Mouse (Mus musculus) lung, embryonic 14.5 days (tissue): ENCODE results near the gene Dna2. TPM values are rescaled to one million over a fixed set of nuclear protein-coding genes. Genes with fewer than 3 reads are reported as not detected.
"Not testable (repeated sequence)": the region's sequence is repeated elsewhere in the genome, so short reads cannot be mapped to it uniquely, and the experiment has no call there.

Source experiments
- ATAC-seq: fragments of 200-750 bp; cut with Nextera tagmentation; 2 replicates; pipeline ENCODE4 v1.8.0; 2017; ENCODE audit warnings: mild to moderate bottlenecking, moderate TSS enrichment, moderate library complexity; ENCODE audit not compliant: insufficient read depth
- DNase-seq: peaks from one replicate; pipeline ENCODE4 v3.0.0-alpha.2; 2015
- H3K27ac ChIP-seq: fragments of 300-500 bp; sonication (generic); 2 replicates; pipeline ENCODE4 v1.5.1; 2014; ENCODE audit warnings: low read depth, mild to moderate bottlenecking, moderate library complexity
- H3K27me3 ChIP-seq: fragments of 300-500 bp; sonication (generic); 2 replicates; pipeline ENCODE4 v1.6.1; 2014; ENCODE audit warnings: low read length, control low read depth; ENCODE audit not compliant: insufficient read depth
- H3K36me3 ChIP-seq: fragments of 300-500 bp; sonication (generic); 2 replicates; pipeline ENCODE4 v1.6.1; 2014; ENCODE audit warnings: control low read depth; ENCODE audit not compliant: insufficient read depth
- H3K4me1 ChIP-seq: fragments of 300-500 bp; sonication (generic); 2 replicates; pipeline ENCODE4 v1.6.1; 2014; ENCODE audit warnings: antibody characterized with exemption, control low read depth; ENCODE audit not compliant: insufficient read depth
- H3K4me2 ChIP-seq: fragments of 300-500 bp; sonication (generic); 2 replicates; pipeline ENCODE4 v1.6.1; 2014; ENCODE audit warnings: mild to moderate bottlenecking
- H3K4me3 ChIP-seq: fragments of 300-500 bp; sonication (generic); 2 replicates; pipeline ENCODE4 v1.5.1; 2014; ENCODE audit warnings: low read depth, low read length
- H3K9ac ChIP-seq: fragments of 300-500 bp; sonication (generic); 2 replicates; pipeline ENCODE4 v1.6.1; 2014
- H3K9me3 ChIP-seq: fragments of 300-500 bp; sonication (generic); 2 replicates; pipeline ENCODE4 v1.6.1; 2016; ENCODE audit warnings: low read depth, low read length, control low read depth
- CTCF ChIP-seq: IDR thresholded peaks from 2 replicates; pipeline ENCODE4 v1.5.1; 2016; ENCODE audit warnings: antibody characterized with exemption, low read depth
- WGBS: fragments of 180-500 bp; shearing (Covaris S2); extraction: QIAGEN DNeasy Blood & Tissue Kit; methylation state at CpG from one replicate; pipeline ENCODE4 v1.1.7; 2014; 5-methylcytosine and 5-hydroxymethylcytosine counted together
- polyA plus RNA-seq: library from polyadenylated mRNA; unstranded; fragments of >200 nt; fragmentation: Nextera tagmentation; extraction: Ambion mirVana; gene quantifications from 2 replicates; pipeline ENCODE4 v1.2.1, GENCODE M21; 2014

Gene Dna2
- 20.3 and 21.6 TPM in 2 replicates for polyA plus RNA-seq

GRCm38 (mm10) chr10:62946738-62947471, at the start of gene Dna2:
Gene Dna2 (plus strand): TSS chr10:62947026.
- Histone ChIP-seq H3K27ac (peak within 1 kb of the TSS; percentile 83), H3K4me3 (peak within 1 kb of the TSS; percentile 68), H3K4me2 (peak within 1 kb of the TSS; percentile 79), H3K9me3 (no peaks in the 10 kb centered on the region), H3K36me3 (peaks cover 48% of the 10 kb centered on the region), H3K9ac (peak within 1 kb of the TSS; percentile 75), H3K27me3 (no peaks in the 10 kb centered on the region), H3K4me1 (no peaks in the 10 kb centered on the region)
- TF ChIP-seq CTCF: peak; percentile 44
- DNase-seq (peak; percentile 95), ATAC-seq (peak; percentile 91)
- WGBS: under 1% methylated on average over 68 of the region's 68 CpGs

- no peak overlapping the region for H3K27ac ChIP-seq
- TF ChIP-seq CTCF: no peak
- no peak overlapping the region for H3K9ac ChIP-seq
- 85% methylated on average over 3 of the region's 3 CpGs for WGBS
- no peaks in the 10 kb centered on the region for H3K9me3 ChIP-seq
- H3K4me1 ChIP-seq: no peaks in the 10 kb centered on the region
- DNase-seq (no peak), ATAC-seq (no peak)
- no peak overlapping the region for H3K4me3 ChIP-seq
- no peak overlapping the region for H3K4me2 ChIP-seq
- H3K27me3 ChIP-seq: no peaks in the 10 kb centered on the region
- no peaks in the 10 kb centered on the region for H3K36me3 ChIP-seq
Observed at GRCm38 (mm10) chr10:62897437-62897836, 49.4 kb upstream of the Dna2 start.

- no peaks in the 10 kb centered on the region for H3K9me3 ChIP-seq
- no peak for TF ChIP-seq CTCF
- no peak for DNase-seq
- no peak overlapping the region for H3K4me3 ChIP-seq
- no peak overlapping the region for H3K27ac ChIP-seq
- no peaks in the 10 kb centered on the region for H3K27me3 ChIP-seq
- ATAC-seq: no peak
- no peak overlapping the region for H3K9ac ChIP-seq
- WGBS: 88% methylated on average over 2 of the region's 2 CpGs
- H3K4me1 ChIP-seq: no peaks in the 10 kb centered on the region
- no peak overlapping the region for H3K4me2 ChIP-seq
- H3K36me3 ChIP-seq: no peaks in the 10 kb centered on the region
Observed at GRCm38 (mm10) chr10:62898061-62898460, 48.8 kb upstream of the Dna2 start.

- H3K27me3 ChIP-seq: no peaks in the 10 kb centered on the region
- no peaks in the 10 kb centered on the region for H3K4me1 ChIP-seq
- no peak overlapping the region for H3K4me2 ChIP-seq
- H3K4me3 ChIP-seq: no peak overlapping the region
- H3K36me3 ChIP-seq: no peaks in the 10 kb centered on the region
- 95% methylated on average over 4 of the region's 4 CpGs for WGBS
- no peaks in the 10 kb centered on the region for H3K9me3 ChIP-seq
- no peak for TF ChIP-seq CTCF
- ATAC-seq: no peak
- H3K9ac ChIP-seq: no peak overlapping the region
- no peak for DNase-seq
- no peak overlapping the region for H3K27ac ChIP-seq
Observed at GRCm38 (mm10) chr10:62900144-62900543, 46.7 kb upstream of the Dna2 start.

- Histone ChIP-seq H3K4me2 (no peak overlapping the region), H3K27me3 (no peaks in the 10 kb centered on the region), H3K4me3 (no peak overlapping the region), H3K27ac (no peak overlapping the region), H3K4me1 (no peaks in the 10 kb centered on the region), H3K9ac (no peak overlapping the region), H3K9me3 (no peaks in the 10 kb centered on the region), H3K36me3 (no peaks in the 10 kb centered on the region)
- ATAC-seq (no peak), DNase-seq (no peak)
- TF ChIP-seq CTCF: no peak
- 32% methylated on average over 8 of the region's 8 CpGs for WGBS
Observed at GRCm38 (mm10) chr10:62901826-62902225, 45.0 kb upstream of the Dna2 start.

DNA sequence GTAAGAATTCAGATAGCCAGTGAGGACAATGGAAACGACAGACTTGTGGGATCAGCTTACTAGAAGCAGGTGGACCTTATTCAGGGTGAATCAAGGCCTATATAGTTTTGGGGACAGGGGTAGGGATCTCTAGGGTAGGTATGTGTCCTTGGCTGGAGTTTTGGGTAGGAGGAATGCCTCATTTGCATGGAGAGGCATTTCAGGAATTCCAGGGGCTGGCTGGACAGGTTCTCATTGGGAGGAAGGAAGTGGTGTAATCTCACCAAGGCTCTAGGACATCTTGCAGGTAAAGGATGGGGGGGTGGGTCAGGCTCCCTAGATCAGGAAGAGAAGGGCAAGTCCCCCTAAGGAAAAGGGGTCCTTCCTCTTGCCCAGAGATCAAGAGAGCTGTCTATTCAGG, 44.0 kb upstream of the Dna2 start:
- no peak for DNase-seq
- H3K9ac ChIP-seq: no peak overlapping the region
- H3K4me2 ChIP-seq: no peak overlapping the region
- no peak for ATAC-seq
- no peaks in the 10 kb centered on the region for H3K27me3 ChIP-seq
- TF ChIP-seq CTCF: no peak
- H3K9me3 ChIP-seq: no peaks in the 10 kb centered on the region
- WGBS: 40% methylated on average over 1 of the region's 1 CpGs
- H3K4me3 ChIP-seq: no peak overlapping the region
- no peak overlapping the region for H3K27ac ChIP-seq
- H3K36me3 ChIP-seq: no peaks in the 10 kb centered on the region
- H3K4me1 ChIP-seq: no peaks in the 10 kb centered on the region

DNA sequence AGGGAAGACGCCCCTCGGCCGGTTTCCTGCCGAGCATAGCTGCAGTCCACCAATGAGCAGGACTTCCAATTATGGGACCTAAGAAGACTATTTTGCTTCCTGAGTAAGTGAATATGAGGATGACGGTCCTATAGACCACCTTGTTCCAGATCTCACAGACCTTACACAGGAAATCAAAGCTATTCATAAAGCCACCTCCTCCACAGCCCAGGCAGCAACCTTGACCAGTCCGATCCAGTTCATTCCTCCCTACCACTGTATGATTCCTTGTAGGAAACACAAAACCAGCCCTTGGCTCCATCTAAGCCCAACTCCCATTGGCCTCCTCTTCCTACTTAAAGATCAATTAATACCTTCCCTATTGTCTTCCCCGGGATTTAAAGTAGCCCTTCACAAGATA, 40.5 kb upstream of the Dna2 start:
- no peaks in the 10 kb centered on the region for H3K4me1 ChIP-seq
- no peak overlapping the region for H3K9ac ChIP-seq
- TF ChIP-seq CTCF: no peak
- no peak overlapping the region for H3K4me3 ChIP-seq
- ATAC-seq: no peak
- H3K9me3 ChIP-seq: no peaks in the 10 kb centered on the region
- no peak overlapping the region for H3K27ac ChIP-seq
- H3K27me3 ChIP-seq: no peaks in the 10 kb centered on the region
- DNase-seq: no peak
- 90% methylated on average over 7 of the region's 7 CpGs for WGBS
- no peak overlapping the region for H3K4me2 ChIP-seq
- no peaks in the 10 kb centered on the region for H3K36me3 ChIP-seq

- not testable (repeated sequence) for H3K4me1 ChIP-seq, H3K4me2 ChIP-seq, H3K9ac ChIP-seq, H3K4me3 ChIP-seq, H3K36me3 ChIP-seq, H3K27ac ChIP-seq, H3K9me3 ChIP-seq, DNase-seq, H3K27me3 ChIP-seq, ATAC-seq
- no CpG with 5 or more reads among the region's 1 CpGs for WGBS
Observed at GRCm38 (mm10) chr10:62908896-62909295, 37.9 kb upstream of the Dna2 start, which contains the start of gene Tet1. Gene Tet1 (minus strand): TSS chr10:62908996.
